Mouse (Mus musculus): ENCODE data around the gene Oxct2a. TPM values are rescaled to one million over a fixed set of nuclear protein-coding genes. Genes with fewer than 3 reads are reported as not detected.
"Not testable (repeated sequence)": the region's sequence is repeated elsewhere in the genome, so short reads cannot be mapped to it uniquely, and the experiment has no call there.

Oxct2a gene
- polyA plus RNA-seq, 1 experiment from 2014 or later: not detected

- Histone ChIP-seq H3K27ac (replicated peaks; ENCODE audit: low read depth, low read length) (no peak overlapping the region), H3K9ac (replicated peaks; ENCODE audit: low read length) (no peak overlapping the region), H3K4me2 (ENCODE audit: low read length) (no peak overlapping the region), H3K9me3 (ENCODE audit: control insufficient read depth, low read length) (no peaks in the 10 kb centered on the region), H3K4me3 (replicated peaks; ENCODE audit: low read depth, low read length) (no peak overlapping the region), H3K27me3 (ENCODE audit: control insufficient read depth, insufficient read depth, low read length) (no peaks in the 10 kb centered on the region), H3K4me1 (ENCODE audit: control insufficient read depth, insufficient read depth, low read length) (no peaks in the 10 kb centered on the region), H3K36me3 (ENCODE audit: control insufficient read depth, insufficient read depth, low read length) (peaks cover 94% of the 10 kb centered on the region)
- DNase-seq (no peak), ATAC-seq (ENCODE audit: low FRiP score, low TSS enrichment) (no peak)
- WGBS: 93% methylated on average over 7 of the region's 7 CpGs
Measured at GRCm38 (mm10) chr4:123292989-123293388, 30.4 kb downstream of the Oxct2a start.

GRCm38 (mm10) chr4:123292390-123292789, 31.0 kb downstream of the Oxct2a start:
- Histone ChIP-seq H3K27me3 (ENCODE audit: control insufficient read depth, insufficient read depth, low read length) (no peaks in the 10 kb centered on the region), H3K4me3 (replicated peaks; ENCODE audit: low read depth, low read length) (no peak overlapping the region), H3K9me3 (ENCODE audit: control insufficient read depth, low read length) (no peaks in the 10 kb centered on the region), H3K4me2 (ENCODE audit: low read length) (no peak overlapping the region), H3K27ac (replicated peaks; ENCODE audit: low read depth, low read length) (no peak overlapping the region), H3K9ac (replicated peaks; ENCODE audit: low read length) (no peak overlapping the region), H3K4me1 (ENCODE audit: control insufficient read depth, insufficient read depth, low read length) (no peaks in the 10 kb centered on the region), H3K36me3 (ENCODE audit: control insufficient read depth, insufficient read depth, low read length) (peaks cover 94% of the 10 kb centered on the region)
- WGBS: 94% methylated on average over 3 of the region's 3 CpGs
- DNase-seq (no peak), ATAC-seq (ENCODE audit: low FRiP score, low TSS enrichment) (no peak)

GRCm38 (mm10) chr4:123289038-123289437, 34.4 kb downstream of the Oxct2a start:
- 92% methylated on average over 12 of the region's 12 CpGs for WGBS
- DNase-seq (no peak), ATAC-seq (ENCODE audit: low FRiP score, low TSS enrichment) (no peak)
- no peak overlapping the region for H3K4me2 ChIP-seq (ENCODE audit: low read length)
- no peaks in the 10 kb centered on the region for H3K9me3 ChIP-seq (ENCODE audit: control insufficient read depth, low read length)
- no peak overlapping the region for H3K9ac ChIP-seq (replicated peaks; ENCODE audit: low read length)
- H3K4me1 ChIP-seq (ENCODE audit: control insufficient read depth, insufficient read depth, low read length): peaks cover 19% of the 10 kb centered on the region
- no peak overlapping the region for H3K4me3 ChIP-seq (replicated peaks; ENCODE audit: low read depth, low read length)
- H3K36me3 ChIP-seq (ENCODE audit: control insufficient read depth, insufficient read depth, low read length): peaks cover 72% of the 10 kb centered on the region
- H3K27me3 ChIP-seq (ENCODE audit: control insufficient read depth, insufficient read depth, low read length): no peaks in the 10 kb centered on the region
- H3K27ac ChIP-seq (replicated peaks; ENCODE audit: low read depth, low read length): no peak overlapping the region

GRCm38 (mm10) chr4:123286790-123287189, 36.6 kb downstream of the Oxct2a start:
- Histone ChIP-seq H3K9me3 (ENCODE audit: control insufficient read depth, low read length) (no peaks in the 10 kb centered on the region), H3K9ac (replicated peaks; ENCODE audit: low read length) (no peak overlapping the region), H3K27me3 (ENCODE audit: control insufficient read depth, insufficient read depth, low read length) (no peaks in the 10 kb centered on the region), H3K4me1 (ENCODE audit: control insufficient read depth, insufficient read depth, low read length) (peaks cover 22% of the 10 kb centered on the region), H3K27ac (replicated peaks; ENCODE audit: low read depth, low read length) (no peak overlapping the region), H3K4me3 (replicated peaks; ENCODE audit: low read depth, low read length) (no peak overlapping the region), H3K36me3 (ENCODE audit: control insufficient read depth, insufficient read depth, low read length) (peaks cover 50% of the 10 kb centered on the region), H3K4me2 (ENCODE audit: low read length) (no peak overlapping the region)
- no peak for DNase-seq
- 92% methylated on average over 2 of the region's 2 CpGs for WGBS
- ATAC-seq (ENCODE audit: low FRiP score, low TSS enrichment): no peak

- peak overlapping the region; percentile 60; the same call in 1 of the 2 replicates for H3K9ac ChIP-seq (replicated peaks; ENCODE audit: low read length)
- 86% methylated on average over 6 of the region's 6 CpGs for WGBS
- peak overlapping the region; percentile 93 for H3K4me2 ChIP-seq (ENCODE audit: low read length)
Measured at GRCm38 (mm10) chr4:123284731-123285624, 38.5 kb downstream of the Oxct2a start.

GRCm38 (mm10) chr4:123283675-123284064, 39.8 kb downstream of the Oxct2a start:
- not testable (repeated sequence) for ATAC-seq (ENCODE audit: low FRiP score, low TSS enrichment); H3K9me3 ChIP-seq (ENCODE audit: control insufficient read depth, low read length); H3K27ac ChIP-seq (replicated peaks; ENCODE audit: low read depth, low read length); H3K27me3 ChIP-seq (ENCODE audit: control insufficient read depth, insufficient read depth, low read length)
- H3K9ac ChIP-seq (replicated peaks; ENCODE audit: low read length): peak overlapping the region; percentile 60
- H3K4me3 ChIP-seq (replicated peaks; ENCODE audit: low read depth, low read length): peak overlapping the region; percentile 51
- DNase-seq: peak; percentile 25
- H3K4me1 ChIP-seq (ENCODE audit: control insufficient read depth, insufficient read depth, low read length): peaks cover 22% of the 10 kb centered on the region
- 2% methylated on average over 12 of the region's 15 CpGs for WGBS
- peaks cover 23% of the 10 kb centered on the region for H3K36me3 ChIP-seq (ENCODE audit: control insufficient read depth, insufficient read depth, low read length)
- peak overlapping the region; percentile 93 for H3K4me2 ChIP-seq (ENCODE audit: low read length)

More at GRCm38 (mm10) chr4:123284731-123285624, 38.5 kb downstream of the Oxct2a start:
- peaks cover 35% of the 10 kb centered on the region for H3K36me3 ChIP-seq (ENCODE audit: control insufficient read depth, insufficient read depth, low read length)
- H3K27ac ChIP-seq (replicated peaks; ENCODE audit: low read depth, low read length): no peak overlapping the region
- no peak for ATAC-seq (ENCODE audit: low FRiP score, low TSS enrichment)
- H3K4me1 ChIP-seq (ENCODE audit: control insufficient read depth, insufficient read depth, low read length): peaks cover 22% of the 10 kb centered on the region
- no peaks in the 10 kb centered on the region for H3K9me3 ChIP-seq (ENCODE audit: control insufficient read depth, low read length)
- DNase-seq: no peak
- H3K4me3 ChIP-seq (replicated peaks; ENCODE audit: low read depth, low read length): peak overlapping the region; percentile 51
- no peaks in the 10 kb centered on the region for H3K27me3 ChIP-seq (ENCODE audit: control insufficient read depth, insufficient read depth, low read length)

- Histone ChIP-seq H3K36me3 (ENCODE audit: control insufficient read depth, insufficient read depth, low read length) (peaks cover 17% of the 10 kb centered on the region), H3K4me2 (ENCODE audit: low read length) (peak overlapping the region; percentile 93), H3K4me1 (ENCODE audit: control insufficient read depth, insufficient read depth, low read length) (peaks cover 22% of the 10 kb centered on the region), H3K4me3 (replicated peaks; ENCODE audit: low read depth, low read length) (peak overlapping the region; percentile 51), H3K9ac (replicated peaks; ENCODE audit: low read length) (peak overlapping the region; percentile 60; the same call in 1 of the 2 replicates)
- H3K27me3 ChIP-seq (ENCODE audit: control insufficient read depth, insufficient read depth, low read length); H3K27ac ChIP-seq (replicated peaks; ENCODE audit: low read depth, low read length); H3K9me3 ChIP-seq (ENCODE audit: control insufficient read depth, low read length): not testable (repeated sequence)
- peak; percentile 79 for ATAC-seq (ENCODE audit: low FRiP score, low TSS enrichment)
- WGBS: under 1% methylated on average over 39 of the region's 55 CpGs
- DNase-seq: peak; percentile 52
Measured at GRCm38 (mm10) chr4:123282915-123283674, 40.3 kb downstream of the Oxct2a start.

GRCm38 (mm10) chr4:123282500-123282899, 40.9 kb downstream of the Oxct2a start:
- Histone ChIP-seq H3K9me3 (ENCODE audit: control insufficient read depth, low read length) (no peaks in the 10 kb centered on the region), H3K36me3 (ENCODE audit: control insufficient read depth, insufficient read depth, low read length) (peaks cover 12% of the 10 kb centered on the region), H3K27ac (replicated peaks; ENCODE audit: low read depth, low read length) (peak overlapping the region; percentile 14; the same call in 1 of the 2 replicates), H3K4me3 (replicated peaks; ENCODE audit: low read depth, low read length) (peak overlapping the region; percentile 51), H3K9ac (replicated peaks; ENCODE audit: low read length) (peak overlapping the region; percentile 41; the same call in 1 of the 2 replicates), H3K4me2 (ENCODE audit: low read length) (peak overlapping the region; percentile 93), H3K4me1 (ENCODE audit: control insufficient read depth, insufficient read depth, low read length) (peaks cover 22% of the 10 kb centered on the region), H3K27me3 (ENCODE audit: control insufficient read depth, insufficient read depth, low read length) (no peaks in the 10 kb centered on the region)
- peak; percentile 92 for DNase-seq
- under 1% methylated on average over 25 of the region's 25 CpGs for WGBS
- peak; percentile 91 for ATAC-seq (ENCODE audit: low FRiP score, low TSS enrichment)
